Mouse (Mus musculus) myocyte (in vitro differentiated cells): Measurements from ENCODE around the gene Gal3st2c. TPM values are rescaled to one million over a fixed set of nuclear protein-coding genes. Genes with fewer than 3 reads are reported as not detected.

Experiments used
- H3K27me3 ChIP-seq: one replicate; pipeline ENCODE4 v1.6.1; 2011; ENCODE audit not compliant: control insufficient read depth, insufficient read depth, insufficient read length
- H3K36me3 ChIP-seq: one replicate; pipeline ENCODE4 v1.6.1; 2011; ENCODE audit not compliant: control insufficient read depth, insufficient read depth
- H3K4me2 ChIP-seq: one replicate; pipeline ENCODE4 v1.6.1; 2011; ENCODE audit warnings: low read depth, control low read depth
- H3K4me3 ChIP-seq: one replicate; pipeline ENCODE4 v1.5.1; 2011; ENCODE audit warnings: mild to moderate bottlenecking, control low read depth, moderate library complexity
- H3K79me2 ChIP-seq: one replicate; pipeline ENCODE4 v1.6.1; 2011; ENCODE audit not compliant: control insufficient read depth, insufficient read depth
- H3ac ChIP-seq: one replicate; pipeline ENCODE4 v1.6.1; 2011; ENCODE audit not compliant: control insufficient read depth, insufficient read length
- CEBPB ChIP-seq: IDR thresholded peaks from 2 replicates; pipeline ENCODE4 v1.6.1; 2011; ENCODE audit warnings: mild to moderate bottlenecking, moderate library complexity; ENCODE audit not compliant: poor library complexity, insufficient read depth, severe bottlenecking
- E2F4 ChIP-seq: IDR thresholded peaks from one replicate; pipeline ENCODE4 v1.6.1; 2011; ENCODE audit warnings: mild to moderate bottlenecking, control low read depth, moderate library complexity; ENCODE audit not compliant: insufficient read depth
- MAX ChIP-seq: IDR thresholded peaks from one replicate; pipeline ENCODE4 v1.6.1; 2011; ENCODE audit warnings: low read depth, mild to moderate bottlenecking, control low read depth
- MYOD1 ChIP-seq, 3 experiments: IDR thresholded peaks; one replicate each; pipeline ENCODE4 v1.6.1; 2011; ENCODE audit warnings: control low read depth in 2 of 3, low read depth in 2 of 3, mild to moderate bottlenecking in 2 of 3, moderate library complexity in 1 of 3; ENCODE audit not compliant: insufficient read length in 2 of 3, control insufficient read depth in 1 of 3
- MYOG ChIP-seq, 3 experiments: IDR thresholded peaks; one replicate each; pipeline ENCODE4 v1.6.1; 2011; ENCODE audit warnings: control low read depth in 2 of 3, low read depth in 2 of 3, mild to moderate bottlenecking in 2 of 3; ENCODE audit not compliant: insufficient read length in 2 of 3, control insufficient read depth in 1 of 3, insufficient read depth in 1 of 3
- POLR2A ChIP-seq: IDR thresholded peaks from one replicate; pipeline ENCODE4 v1.6.1; 2011; ENCODE audit warnings: low read depth, mild to moderate bottlenecking, control low read depth, moderate library complexity; ENCODE audit not compliant: insufficient read length
- POLR2AphosphoS2 ChIP-seq: IDR thresholded peaks from one replicate; pipeline ENCODE4 v1.6.1; 2011; ENCODE audit warnings: low read depth, control low read depth; ENCODE audit not compliant: insufficient read length
- REST ChIP-seq: IDR thresholded peaks from one replicate; pipeline ENCODE4 v1.6.1; 2011; ENCODE audit warnings: mild to moderate bottlenecking, control low read depth, moderate library complexity; ENCODE audit not compliant: insufficient read depth, insufficient read length
- SRF ChIP-seq: IDR thresholded peaks from one replicate; pipeline ENCODE4 v1.6.1; 2011; ENCODE audit warnings: low read depth; ENCODE audit not compliant: control insufficient read depth, insufficient read length
- TCF12 ChIP-seq: IDR thresholded peaks from one replicate; pipeline ENCODE4 v1.6.1; 2011; ENCODE audit warnings: mild to moderate bottlenecking, control low read depth; ENCODE audit not compliant: poor library complexity, insufficient read depth, severe bottlenecking
- TCF3 ChIP-seq: IDR thresholded peaks from one replicate; pipeline ENCODE4 v1.6.1; 2011; ENCODE audit warnings: low read depth, control low read depth; ENCODE audit not compliant: insufficient read length
- USF1 ChIP-seq: IDR thresholded peaks from one replicate; pipeline ENCODE4 v1.6.1; 2011; ENCODE audit warnings: low read depth, mild to moderate bottlenecking, control low read depth, moderate library complexity
- polyA plus RNA-seq: library from polyadenylated mRNA; unstranded; fragments of >200 nt; fragmentation: generic; extraction: Trizol; gene quantifications from one replicate; pipeline ENCODE4 v1.2.1, GENCODE M21; 2012; ENCODE audit warnings: missing spikeins

Gal3st2c gene
- polyA plus RNA-seq, 1 experiment: not detected

DNA sequence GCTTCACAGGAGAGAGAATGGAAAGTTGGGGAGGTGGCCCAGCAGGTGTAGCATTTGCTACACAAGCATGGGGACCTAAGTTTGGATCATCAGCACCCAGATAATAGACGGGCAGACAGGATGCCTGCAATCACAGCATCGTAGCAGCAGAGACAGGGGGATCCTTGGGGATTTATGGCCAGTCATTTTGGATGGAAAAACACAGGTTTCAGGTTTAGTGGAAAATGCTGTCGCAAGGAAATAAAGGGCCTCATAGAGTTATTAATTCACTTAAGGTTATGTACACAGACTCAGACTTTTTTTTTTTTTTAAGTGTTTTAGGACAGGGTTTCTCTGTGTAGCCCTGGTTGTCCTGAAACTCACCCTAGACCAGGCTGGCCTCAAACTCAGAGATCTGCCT, 55.2 kb downstream of the Gal3st2c start:
- no peak overlapping the region for H3K4me3 ChIP-seq
- H3K79me2 ChIP-seq: no peaks in the 10 kb centered on the region
- H3K4me2 ChIP-seq: no peak overlapping the region
- TF ChIP-seq POLR2A: no peak
- no peak for TF ChIP-seq USF1
- TF ChIP-seq MYOG (IDR thresholded peaks at IDR 0.05; ENCODE audit: control insufficient read depth in 1 of 3, insufficient read depth in 1 of 3, insufficient read length in 2 of 3, low read depth in 2 of 3): no peak
- no peak for TF ChIP-seq MYOD1 (IDR thresholded peaks at IDR 0.05; ENCODE audit: control insufficient read depth in 1 of 3, insufficient read length in 2 of 3, low read depth in 2 of 3)
- no peak for TF ChIP-seq POLR2AphosphoS2
- no peak for TF ChIP-seq TCF3
- TF ChIP-seq REST: no peak
- TF ChIP-seq SRF: no peak
- no peak for TF ChIP-seq MAX
- no peak for TF ChIP-seq TCF12
- no peak for TF ChIP-seq CEBPB
- TF ChIP-seq E2F4: no peak
- H3K27me3 ChIP-seq: peaks cover 11% of the 10 kb centered on the region
- H3ac ChIP-seq: no peak overlapping the region
- H3K36me3 ChIP-seq: no peaks in the 10 kb centered on the region

GRCm38 (mm10) chr1:94046544-94046943, 56.2 kb downstream of the Gal3st2c start:
- no peaks in the 10 kb centered on the region for H3K36me3 ChIP-seq
- no peaks in the 10 kb centered on the region for H3K79me2 ChIP-seq
- H3K27me3 ChIP-seq: peaks cover 4% of the 10 kb centered on the region
- H3K4me3 ChIP-seq: no peak overlapping the region
- TF ChIP-seq POLR2A (no peak), E2F4 (no peak), MYOD1 (IDR thresholded peaks at IDR 0.05; ENCODE audit: control insufficient read depth in 1 of 3, insufficient read length in 2 of 3, low read depth in 2 of 3) (no peak), POLR2AphosphoS2 (no peak), MYOG (IDR thresholded peaks at IDR 0.05; ENCODE audit: control insufficient read depth in 1 of 3, insufficient read depth in 1 of 3, insufficient read length in 2 of 3, low read depth in 2 of 3) (no peak), MAX (no peak)
- H3ac ChIP-seq: no peak overlapping the region
- H3K4me2 ChIP-seq: no peak overlapping the region

- TF ChIP-seq REST: no peak
- TF ChIP-seq TCF3: no peak
- no peak for TF ChIP-seq MAX
- TF ChIP-seq E2F4: no peak
- no peak for TF ChIP-seq USF1
- TF ChIP-seq POLR2A: no peak
- TF ChIP-seq POLR2AphosphoS2: no peak
- no peak for TF ChIP-seq SRF
- TF ChIP-seq CEBPB: no peak
- TF ChIP-seq MYOD1 (IDR thresholded peaks at IDR 0.05; ENCODE audit: control insufficient read depth in 1 of 3, insufficient read length in 2 of 3, low read depth in 2 of 3): no peak
- TF ChIP-seq TCF12: no peak
- TF ChIP-seq MYOG (IDR thresholded peaks at IDR 0.05; ENCODE audit: control insufficient read depth in 1 of 3, insufficient read depth in 1 of 3, insufficient read length in 2 of 3, low read depth in 2 of 3): no peak
- H3K79me2 ChIP-seq: no peaks in the 10 kb centered on the region
- no peak overlapping the region for H3K4me3 ChIP-seq
- no peak overlapping the region for H3K4me2 ChIP-seq
- H3ac ChIP-seq: no peak overlapping the region
- H3K27me3 ChIP-seq: peaks cover 9% of the 10 kb centered on the region
- H3K36me3 ChIP-seq: no peaks in the 10 kb centered on the region
These were observed 60.8 kb downstream of the Gal3st2c start for GRCm38 (mm10) chr1:94051104-94051503.

GRCm38 (mm10) chr1:94052373-94052772, 62.1 kb downstream of the Gal3st2c start, which contains the start of gene Pdcd1:
Gene Pdcd1 (minus strand): TSS chr1:94052553.
- Histone ChIP-seq H3K79me2 (no peaks in the 10 kb centered on the region), H3K4me2 (no peak within 1 kb of the TSS)

More at GRCm38 (mm10) chr1:94052373-94052772, 62.1 kb downstream of the Gal3st2c start, which contains the start of gene Pdcd1:
- Histone ChIP-seq H3K4me3 (no peak within 1 kb of the TSS), H3K36me3 (no peaks in the 10 kb centered on the region), H3K27me3 (peaks cover 9% of the 10 kb centered on the region), H3ac (no peak within 1 kb of the TSS)
- TF ChIP-seq USF1 (no peak), TCF3 (no peak), POLR2A (no peak), CEBPB (no peak), MYOG (IDR thresholded peaks at IDR 0.05; ENCODE audit: control insufficient read depth in 1 of 3, insufficient read depth in 1 of 3, insufficient read length in 2 of 3, low read depth in 2 of 3) (no peak), SRF (no peak), E2F4 (no peak), MAX (no peak), MYOD1 (IDR thresholded peaks at IDR 0.05; ENCODE audit: control insufficient read depth in 1 of 3, insufficient read length in 2 of 3, low read depth in 2 of 3) (no peak), POLR2AphosphoS2 (no peak), TCF12 (no peak)
